Mouse (Mus musculus): ENCODE data around the gene Slc12a7.

- TF ChIP-seq POLR2A (IDR thresholded peaks at IDR 0.05; ENCODE audit: control insufficient read depth in 1 of 2, insufficient read depth in 1 of 2, low read depth in 1 of 2, low read length in 2 of 2, poor library complexity in 1 of 2) (no peak), POLR2AphosphoS5 (IDR thresholded peaks at IDR 0.05; ENCODE audit: borderline replicate concordance, low read depth, low read length) (no peak), CTCF (IDR thresholded peaks at IDR 0.05 in 2 of 3, conservative IDR thresholded peaks at IDR 0.05 in 1 of 3; ENCODE audit: control insufficient read depth in 1 of 3, insufficient read depth in 1 of 3, low read depth in 2 of 3, low read length in 3 of 3, poor library complexity in 1 of 3, severe bottlenecking in 1 of 3) (no peak), BHLHE40 (IDR thresholded peaks at IDR 0.05; ENCODE audit: borderline replicate concordance, low read depth, low read length) (no peak), EP300 (IDR thresholded peaks at IDR 0.05; ENCODE audit: low read depth in 1 of 2, low read length in 2 of 2) (no peak), NELFE (IDR thresholded peaks at IDR 0.05; ENCODE audit: low read depth, low read length) (no peak)
These were observed 37.2 kb downstream of the Slc12a7 start for GRCm38 (mm10) chr13:73769916-73770682.

All from MEL (cell line).